Mouse (Mus musculus): ENCODE data around the gene Tmem233.

DNA sequence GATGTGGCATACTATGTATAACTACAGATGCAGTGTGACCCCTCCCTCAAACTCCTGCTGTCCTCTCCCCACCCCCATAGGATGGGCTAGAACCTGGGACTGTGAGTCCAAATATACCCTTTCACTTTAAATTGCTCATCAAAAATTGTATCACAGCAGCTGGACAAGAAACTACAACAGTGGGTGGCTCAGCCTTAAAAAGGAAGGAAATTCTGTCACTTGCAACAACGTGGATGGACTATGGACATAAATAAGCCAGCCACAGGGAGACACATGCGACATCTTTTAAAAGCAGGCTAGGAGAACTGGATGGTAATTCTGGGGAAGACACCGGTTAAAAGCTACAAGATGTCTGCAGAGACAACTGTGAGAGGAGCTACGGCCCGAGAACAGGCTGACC lies 66.5 kb downstream of the Tmem233 start:
- TF ChIP-seq EP300 (optimal IDR thresholded peaks at IDR 0.05): no peak
- TF ChIP-seq CTCF (IDR thresholded peaks at IDR 0.05; ENCODE audit: low read depth): no peak

Data from stomach, postnatal 0 days (tissue).